Comparison of ENCODE assay signal across 8 mouse cellular contexts in the genomic region with DNA sequence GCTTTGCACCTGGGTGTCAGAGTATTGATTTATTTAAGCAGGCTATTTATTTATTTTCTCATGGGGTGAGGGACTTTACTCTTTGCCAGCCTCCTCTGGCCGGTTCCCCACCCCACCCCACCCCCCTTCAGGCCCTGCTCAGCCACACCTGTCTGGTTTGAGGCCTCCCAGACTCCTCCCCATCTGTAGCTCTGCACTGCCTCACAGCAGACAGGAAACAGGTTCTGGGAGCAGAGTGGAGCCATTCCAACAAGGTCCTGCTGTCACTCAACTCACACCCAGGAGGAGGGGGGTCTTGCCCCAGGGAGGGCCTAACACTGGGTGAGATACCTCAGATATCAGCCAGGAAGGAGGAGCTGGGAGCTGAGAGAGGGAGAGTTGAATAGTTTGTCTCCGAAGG. TPM values are rescaled to one million over a fixed set of nuclear protein-coding genes. Genes with fewer than 3 reads are reported as not detected.
DNase-seq lines count a peak whose midpoint lies in the region; ATAC-seq and TF ChIP-seq lines count a peak whose summit lies in the region.

No protein-coding gene starts in this region.

- H3K36me3 ChIP-seq in heart, embryonic 14.5 days (ENCODE audit: control insufficient read depth, insufficient read depth, low read length): no peaks in the 10 kb centered on the region
- no peaks in the 10 kb centered on the region for H3K36me3 ChIP-seq in forebrain, embryonic 13.5 days (ENCODE audit: poor library complexity, severe bottlenecking)
- H3K36me3 ChIP-seq in liver, embryonic 11.5 days (ENCODE audit: control insufficient read depth, insufficient read depth, low read length): no peaks in the 10 kb centered on the region

- TF ChIP-seq CTCF in brain, embryonic 14.5 days (IDR thresholded peaks at IDR 0.05; ENCODE audit: borderline replicate concordance, extremely low read depth, insufficient read depth, insufficient read length): no peak

- H3K27me3 ChIP-seq in heart, embryonic 14.5 days (ENCODE audit: control insufficient read depth, insufficient read depth, low read length): no peaks in the 10 kb centered on the region
- no peaks in the 10 kb centered on the region for H3K27me3 ChIP-seq in forebrain, embryonic 13.5 days
- H3K27me3 ChIP-seq in liver, embryonic 11.5 days (replicated peaks; ENCODE audit: control insufficient read depth, insufficient read depth, low read length): no peaks in the 10 kb centered on the region

- peak overlapping the region in 1 of 2 experiments; percentile 37; a peak in 2 of 4 replicates for H3K27ac ChIP-seq in heart, embryonic 14.5 days (replicated peaks in 1 of 2; ENCODE audit: control insufficient read depth in 1 of 2, insufficient read depth in 1 of 2, low read depth in 2 of 2, low read length in 2 of 2)
- H3K27ac ChIP-seq in forebrain, embryonic 13.5 days: 0 out of 2 replicates have a peak overlapping the region, but pooled peaks have one; percentile 25
- no peak overlapping the region for H3K27ac ChIP-seq in liver, embryonic 11.5 days (ENCODE audit: low read depth, low read length)

- peaks cover 22 to 40% of the 10 kb centered on the region in 2 experiments for H3K4me1 ChIP-seq in heart, embryonic 14.5 days (ENCODE audit: control insufficient read depth in 2 of 2, insufficient read depth in 2 of 2, low read length in 2 of 2)
- H3K4me1 ChIP-seq in forebrain, embryonic 13.5 days: peaks cover 49% of the 10 kb centered on the region
- peaks cover 12% of the 10 kb centered on the region for H3K4me1 ChIP-seq in liver, embryonic 11.5 days (replicated peaks; ENCODE audit: control insufficient read depth, insufficient read depth, low read length)

- H3K4me2 ChIP-seq in heart, embryonic 14.5 days (ENCODE audit: low read length): no peak overlapping the region
- no peak overlapping the region for H3K4me2 ChIP-seq in forebrain, embryonic 13.5 days
- no peak overlapping the region for H3K4me2 ChIP-seq in liver, embryonic 11.5 days

- no peaks in the 10 kb centered on the region for H3K9me3 ChIP-seq in heart, embryonic 14.5 days (ENCODE audit: control insufficient read depth, low read length)
- H3K9me3 ChIP-seq in forebrain, embryonic 13.5 days (replicated peaks): no peaks in the 10 kb centered on the region
- no peaks in the 10 kb centered on the region for H3K9me3 ChIP-seq in liver, embryonic 11.5 days (ENCODE audit: control insufficient read depth, low read length)

- no peak overlapping the region for H3K4me3 ChIP-seq in heart, embryonic 14.5 days (ENCODE audit: control insufficient read depth in 1 of 2, insufficient read depth in 1 of 2, low read depth in 1 of 2, low read length in 2 of 2)
- H3K4me3 ChIP-seq in forebrain, embryonic 13.5 days: no peak overlapping the region
- H3K4me3 ChIP-seq in liver, embryonic 11.5 days (ENCODE audit: low read depth, low read length): no peak overlapping the region

- H3K9ac ChIP-seq in heart, embryonic 14.5 days (ENCODE audit: low read length): no peak overlapping the region
- no peak overlapping the region for H3K9ac ChIP-seq in forebrain, embryonic 13.5 days
- H3K9ac ChIP-seq in liver, embryonic 11.5 days (ENCODE audit: low read depth, low read length): no peak overlapping the region

- ATAC-seq in heart, embryonic 14.5 days (ENCODE audit: insufficient number of reproducible peaks, insufficient read depth, low FRiP score, low read depth): peak; percentile 79
- peak; percentile 44 for ATAC-seq in forebrain, embryonic 13.5 days
- peak; percentile 59 for ATAC-seq in liver, embryonic 11.5 days (replicated peaks; ENCODE audit: low FRiP score)
- ATAC-seq in frontal cortex, adult (ENCODE audit: low TSS enrichment): no peak

- DNase-seq in heart, postnatal 4 days: no peak
- DNase-seq in brain, embryonic 14.5 days (ENCODE audit: low read depth): peak; percentile 79
- no peak for DNase-seq in liver, embryonic 11.5 days (ENCODE audit: low spot score)
- no peak for DNase-seq in right cerebral cortex, adult 2 months (ENCODE audit: low spot score in 2 of 2)
- no peak for DNase-seq in kidney, postnatal 10 days

- WGBS in heart, embryonic 14.5 days: 0% methylated on average over 2 of the region's 2 CpGs
- 0% methylated on average over 2 of the region's 2 CpGs for WGBS in forebrain, embryonic 13.5 days
- 8% methylated on average over 2 of the region's 2 CpGs for WGBS in liver, embryonic 11.5 days

- TF ChIP-seq POLR2A in brain, embryonic 14.5 days (IDR thresholded peaks at IDR 0.05; ENCODE audit: borderline replicate concordance, extremely low read depth, insufficient read depth, insufficient read length, poor library complexity, severe bottlenecking): no peak

RNA-seq across cellular contexts. Expression of gene Plxna2, which starts 7.5 kb away (rescaled TPM):
- polyA plus RNA-seq in heart, embryonic 14.5 days (2014; fragmentation: Nextera tagmentation; extraction: Ambion mirVana): 6.5 and 6.9 TPM in 2 replicates
- 10 to 100 TPM; 23.7 to 24.7 TPM for total RNA-seq in heart, postnatal 4 days (2021)
- 60.3 and 66.5 TPM in 2 replicates for polyA plus RNA-seq in brain, embryonic 14.5 days (2012; rRNA removed)
- polyA plus RNA-seq in forebrain, embryonic 13.5 days (2015; fragmentation: Nextera tagmentation; extraction: Ambion mirVana): 46.9 and 55.8 TPM in 2 replicates
- polyA plus RNA-seq in liver, embryonic 11.5 days (2014; fragmentation: Nextera tagmentation; extraction: Ambion mirVana): 4.8 and 4.9 TPM in 2 replicates
